Mouse (Mus musculus) liver, postnatal 0 days (tissue): ENCODE results near the gene Mpdu1. TPM values are rescaled to one million over a fixed set of nuclear protein-coding genes. Genes with fewer than 3 reads are reported as not detected.

Experiments used
- ATAC-seq: fragments of 200-750 bp; cut with Nextera tagmentation; 2 replicates; pipeline ENCODE4 v1.8.0; 2017; ENCODE audit warnings: mild to moderate bottlenecking, moderate library complexity
- DNase-seq: peaks from one replicate; pipeline ENCODE4 v3.0.0-alpha.2; 2016
- H3K27ac ChIP-seq: fragments of 300-500 bp; sonication (generic); 2 replicates; pipeline ENCODE4 v1.5.1; 2014; ENCODE audit warnings: antibody characterized with exemption, moderate library complexity, mild to moderate bottlenecking, low read depth
- H3K27me3 ChIP-seq: fragments of 300-500 bp; sonication (generic); 2 replicates; pipeline ENCODE4 v1.6.1; 2014; ENCODE audit warnings: low read length, control low read depth, mixed read lengths; ENCODE audit not compliant: insufficient read depth
- H3K36me3 ChIP-seq: fragments of 300-500 bp; sonication (generic); replicated peaks from 2 replicates; pipeline ENCODE4 v1.6.1; 2014; ENCODE audit warnings: mild to moderate bottlenecking, control low read depth, low read length, moderate library complexity, mixed read lengths; ENCODE audit not compliant: insufficient read depth
- H3K4me1 ChIP-seq: fragments of 300-500 bp; sonication (generic); 2 replicates; pipeline ENCODE4 v1.6.1; 2014; ENCODE audit warnings: antibody characterized with exemption, mild to moderate bottlenecking, control low read depth; ENCODE audit not compliant: insufficient read depth
- H3K4me2 ChIP-seq: fragments of 300-500 bp; sonication (generic); 2 replicates; pipeline ENCODE4 v1.6.1; 2014; ENCODE audit warnings: low read depth, mild to moderate bottlenecking, low read length, moderate library complexity, mixed read lengths
- H3K4me3 ChIP-seq: fragments of 300-500 bp; sonication (generic); 2 replicates; pipeline ENCODE4 v1.5.1; 2014; ENCODE audit warnings: low read depth, low read length
- H3K9ac ChIP-seq: fragments of 300-500 bp; sonication (generic); replicated peaks from 2 replicates; pipeline ENCODE4 v1.6.1; 2014; ENCODE audit warnings: mild to moderate bottlenecking, moderate library complexity
- H3K9me3 ChIP-seq: fragments of 300-500 bp; sonication (generic); 2 replicates; pipeline ENCODE4 v1.6.1; 2016; ENCODE audit warnings: mild to moderate bottlenecking, control low read depth, low read length, mixed read lengths
- CTCF ChIP-seq: sonication (generic); IDR thresholded peaks from 2 replicates; pipeline ENCODE4 v1.5.1; 2016; ENCODE audit warnings: antibody characterized with exemption, low read depth
- EP300 ChIP-seq: IDR thresholded peaks from 2 replicates; pipeline ENCODE4 v1.6.1; 2016; ENCODE audit warnings: antibody characterized with exemption, low read depth, mild to moderate bottlenecking
- WGBS: fragments of 180-500 bp; shearing (Covaris S2); extraction: QIAGEN DNeasy Blood & Tissue Kit; methylation state at CpG from one replicate; pipeline ENCODE4 v1.1.7; 2014; ENCODE audit not compliant: insufficient replicate concordance; 5-methylcytosine and 5-hydroxymethylcytosine counted together
- polyA plus RNA-seq: library from polyadenylated mRNA; unstranded; fragments of >200 nt; fragmentation: Nextera tagmentation; extraction: Ambion mirVana; gene quantifications from 2 replicates; pipeline ENCODE4 v1.2.1, GENCODE M21; 2015

Mpdu1 gene
- polyA plus RNA-seq, result 36.9 and 41.0 TPM in 2 replicates

DNA sequence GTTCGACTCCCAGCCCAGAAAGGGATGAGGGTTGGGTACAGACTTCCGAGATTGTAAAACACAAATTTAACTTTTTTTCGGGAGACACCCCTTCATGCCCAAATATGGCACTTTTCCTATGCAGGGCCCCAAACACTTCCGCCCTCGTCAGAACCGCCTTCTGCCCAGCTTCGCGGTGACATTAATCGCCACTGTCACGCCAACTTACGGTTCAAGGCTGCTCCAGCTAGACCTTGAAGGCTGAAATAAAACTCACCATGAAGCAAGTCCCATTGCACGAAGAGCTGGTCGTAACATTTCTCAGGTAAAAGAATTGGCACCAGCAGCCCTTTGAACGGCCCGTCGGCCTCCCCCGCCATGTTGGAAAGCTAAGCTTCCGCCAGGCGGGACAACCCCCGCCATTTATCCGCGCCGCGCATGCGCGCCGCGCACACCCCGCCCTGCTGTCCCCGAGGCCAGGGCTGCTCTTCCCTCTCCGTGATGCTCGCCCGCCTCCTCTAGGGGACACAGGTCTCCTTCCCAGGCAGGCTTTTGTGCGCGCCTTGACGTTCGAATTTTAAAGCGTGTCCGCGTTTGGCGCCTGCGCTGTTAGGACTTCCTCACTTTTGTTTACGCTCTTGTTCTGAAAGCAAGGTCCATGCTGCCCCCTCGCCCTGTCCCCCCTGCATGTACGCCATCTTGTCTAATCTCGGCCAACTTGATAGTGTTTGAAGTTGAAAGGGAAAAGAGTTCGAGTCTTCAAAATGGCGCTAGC, at the start of gene Mpdu1:
Gene Mpdu1 (minus strand): TSS at position 430 of the 754 bp plus-strand sequence.
- H3K4me2 ChIP-seq, result peak within 1 kb of the TSS; percentile 66
- H3K9me3 ChIP-seq, result no peaks in the 10 kb centered on the region
- TF ChIP-seq CTCF (peak; percentile 61), EP300 (peak; percentile 64; the same call in 1 of the 2 replicates)
- H3K4me3 ChIP-seq, result peak within 1 kb of the TSS; percentile 53
- peaks cover 25% of the 10 kb centered on the region for H3K4me1 ChIP-seq
- DNase-seq, result peak; percentile 93
- no peaks in the 10 kb centered on the region for H3K27me3 ChIP-seq
- ATAC-seq, result peak; percentile 95
- H3K36me3 ChIP-seq, result peaks cover 34% of the 10 kb centered on the region
- H3K27ac ChIP-seq, result peak within 1 kb of the TSS; percentile 97
- peak within 1 kb of the TSS; percentile 57 for H3K9ac ChIP-seq
- 1% methylated on average over 48 of the region's 48 CpGs for WGBS

DNA sequence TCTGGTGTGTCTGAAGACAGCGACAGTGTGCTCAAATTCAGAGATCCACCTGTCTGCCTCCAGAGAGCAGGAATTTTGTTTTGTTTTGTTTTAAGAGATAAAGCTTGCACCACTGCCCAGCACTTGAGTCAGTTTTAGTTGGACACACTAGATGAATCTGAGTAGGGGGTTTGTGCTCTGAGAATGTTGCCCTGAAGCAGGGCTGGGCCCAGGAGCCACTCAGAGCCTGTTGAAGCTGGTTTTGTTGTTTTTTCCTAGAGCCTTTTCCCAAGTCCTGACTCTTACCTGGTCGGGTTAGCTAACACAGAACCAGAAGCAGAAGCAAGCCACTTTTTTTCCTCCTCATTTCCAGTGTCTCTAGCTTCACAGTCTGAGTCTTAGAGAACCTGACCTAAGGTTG, 48.6 kb upstream of the Mpdu1 start:
- no peak overlapping the region for H3K9ac ChIP-seq
- H3K27ac ChIP-seq, result no peak overlapping the region
- no peak for ATAC-seq

GRCm38 (mm10) chr11:69710470-69710869, 48.0 kb upstream of the Mpdu1 start:
- 77% methylated on average over 3 of the region's 3 CpGs for WGBS
- Histone ChIP-seq H3K36me3 (no peaks in the 10 kb centered on the region), H3K4me2 (no peak overlapping the region), H3K27ac (no peak overlapping the region), H3K27me3 (no peaks in the 10 kb centered on the region), H3K4me1 (peaks cover 17% of the 10 kb centered on the region), H3K4me3 (no peak overlapping the region), H3K9ac (no peak overlapping the region), H3K9me3 (no peaks in the 10 kb centered on the region)
- DNase-seq, result no peak
- no peak for TF ChIP-seq CTCF
- TF ChIP-seq EP300, result no peak
- ATAC-seq, result no peak

More for the DNA sequence above, 48.6 kb upstream of the Mpdu1 start:
- Histone ChIP-seq H3K9me3 (no peaks in the 10 kb centered on the region), H3K4me2 (no peak overlapping the region), H3K27me3 (no peaks in the 10 kb centered on the region), H3K4me3 (no peak overlapping the region), H3K36me3 (no peaks in the 10 kb centered on the region), H3K4me1 (peaks cover 23% of the 10 kb centered on the region)
- 72% methylated on average over 2 of the region's 2 CpGs for WGBS
- DNase-seq, result no peak
- TF ChIP-seq EP300, result no peak
- no peak for TF ChIP-seq CTCF

DNA sequence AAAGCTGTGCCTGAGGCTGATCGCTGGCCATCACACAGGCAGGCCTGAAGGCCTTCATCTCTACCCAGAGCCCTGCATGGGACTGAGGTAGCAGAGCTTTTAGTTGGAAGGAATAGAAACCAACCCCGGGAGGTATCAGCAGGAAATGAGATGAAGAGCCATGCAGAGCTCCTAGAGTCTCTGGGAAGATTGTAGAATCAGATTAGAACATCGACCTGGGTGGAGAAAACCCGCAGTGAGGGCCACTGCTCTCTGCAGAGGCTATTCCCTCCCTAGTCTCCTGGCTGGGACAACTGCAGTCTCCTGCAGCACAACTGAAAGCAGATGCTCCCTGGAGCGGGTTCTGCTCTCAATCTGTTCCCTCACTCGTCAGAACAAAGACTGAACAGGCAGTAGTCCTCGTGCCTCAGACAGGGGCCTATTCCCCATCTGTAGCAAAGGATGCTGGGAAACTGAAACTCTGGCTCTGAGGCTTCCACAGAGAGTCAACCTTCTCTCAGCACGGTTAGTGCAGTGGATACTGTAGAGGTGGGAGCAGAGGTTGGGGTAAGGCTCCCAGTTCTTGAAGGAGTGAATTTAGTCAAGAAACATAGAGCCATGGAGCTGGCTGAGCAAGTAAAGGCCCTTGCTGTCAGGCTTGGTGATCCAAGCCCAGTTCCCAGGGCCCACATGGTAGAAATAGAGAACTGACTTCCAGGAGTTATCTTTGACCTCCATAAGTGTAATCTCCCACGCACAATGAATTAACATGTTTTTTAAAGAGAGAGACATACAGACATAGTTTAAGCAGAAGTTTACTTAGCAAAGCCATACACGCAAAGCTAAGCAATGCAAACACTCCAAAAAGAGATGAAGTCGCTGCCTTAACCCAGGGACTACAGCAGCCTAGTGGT, 47.4 kb upstream of the Mpdu1 start:
- no peaks in the 10 kb centered on the region for H3K9me3 ChIP-seq
- no peak overlapping the region for H3K27ac ChIP-seq
- no peaks in the 10 kb centered on the region for H3K36me3 ChIP-seq
- H3K4me3 ChIP-seq, result no peak overlapping the region
- H3K4me2 ChIP-seq, result no peak overlapping the region
- H3K4me1 ChIP-seq, result peaks cover 15% of the 10 kb centered on the region; the same call in 1 of the 2 replicates
- ATAC-seq (no peak), DNase-seq (no peak)
- TF ChIP-seq CTCF (no peak), EP300 (no peak)
- WGBS, result 56% methylated on average over 11 of the region's 11 CpGs
- H3K27me3 ChIP-seq, result no peaks in the 10 kb centered on the region
- H3K9ac ChIP-seq, result no peak overlapping the region

DNA sequence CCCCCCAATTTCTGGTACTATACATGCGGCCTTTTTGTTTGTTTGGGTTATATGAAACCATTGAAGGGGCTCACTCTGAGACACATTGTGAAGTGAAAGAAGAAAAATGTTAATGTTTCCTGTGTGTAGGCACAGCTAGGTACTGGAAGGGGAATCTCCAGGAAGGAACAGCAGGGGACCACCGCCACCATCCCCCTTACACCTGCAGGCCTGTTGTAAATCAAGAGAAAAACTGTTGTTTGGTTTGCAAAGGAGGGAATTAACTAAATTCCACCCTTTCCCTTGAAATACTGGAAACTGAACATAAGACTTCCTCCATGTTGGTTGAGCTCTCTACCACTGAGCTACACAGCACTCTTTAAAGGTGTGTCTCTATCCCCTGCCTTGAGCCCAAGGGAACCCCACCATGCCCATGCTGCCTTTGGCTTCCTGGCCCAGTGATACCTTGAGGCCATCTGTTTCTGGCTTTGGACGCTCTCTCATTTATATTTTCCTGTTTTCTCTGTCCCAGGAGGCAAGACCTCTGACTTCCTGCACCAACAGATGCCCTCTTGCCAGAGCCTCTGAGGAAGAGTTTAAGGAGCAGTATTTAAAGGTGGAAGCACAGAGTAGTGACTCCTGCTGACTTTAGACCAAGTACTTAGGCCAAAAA, 46.3 kb upstream of the Mpdu1 start:
- TF ChIP-seq EP300 (no peak), CTCF (no peak)
- no peak overlapping the region for H3K4me2 ChIP-seq
- no peaks in the 10 kb centered on the region for H3K36me3 ChIP-seq
- H3K9ac ChIP-seq, result no peak overlapping the region
- no peak for DNase-seq
- ATAC-seq, result no peak
- 84% methylated on average over 3 of the region's 3 CpGs for whole genome bisulfite sequencing
- H3K4me3 ChIP-seq, result no peak overlapping the region
- peaks cover 15% of the 10 kb centered on the region; the same call in 1 of the 2 replicates for H3K4me1 ChIP-seq
- H3K27ac ChIP-seq, result no peak overlapping the region
- H3K27me3 ChIP-seq, result no peaks in the 10 kb centered on the region
- no peaks in the 10 kb centered on the region for H3K9me3 ChIP-seq

- no peak for ATAC-seq
- Histone ChIP-seq H3K36me3 (no peaks in the 10 kb centered on the region), H3K9ac (no peak overlapping the region), H3K27ac (no peak overlapping the region), H3K27me3 (no peaks in the 10 kb centered on the region), H3K4me1 (peaks cover 15% of the 10 kb centered on the region; the same call in 1 of the 2 replicates), H3K9me3 (no peaks in the 10 kb centered on the region), H3K4me3 (no peak overlapping the region), H3K4me2 (no peak overlapping the region)
- no peak for DNase-seq
- WGBS, result 85% methylated on average over 4 of the region's 4 CpGs
- TF ChIP-seq EP300 (no peak), CTCF (no peak)
These were observed 45.5 kb upstream of the Mpdu1 start for GRCm38 (mm10) chr11:69707873-69708381.
